Mouse (Mus musculus) inflammation-experienced regulatory T-cells, adult 6 months (primary cell): ENCODE data around the gene Olfr63. TPM values are rescaled to one million over a fixed set of nuclear protein-coding genes. Genes with fewer than 3 reads are reported as not detected.
"Not testable (repeated sequence)": the region's sequence is repeated elsewhere in the genome, so short reads cannot be mapped to it uniquely, and the experiment has no call there.

Experiments
- ATAC-seq: one replicate; pipeline ENCODE4 v1.8.0; 2017
- polyA plus RNA-seq, 3 experiments: library from polyadenylated mRNA; unstranded; fragments of 100-300 nt; shearing (Covaris generic); gene quantifications; one replicate each; pipeline ENCODE4 v1.2.1; 2017

Gene Olfr63
- polyA plus RNA-seq, result under 1 TPM in 1 of 3 experiments, not detected in 2; 0.08 TPM

GRCm38 (mm10) chr17:33264376-33264775 is at the start of gene Olfr63:
Gene Olfr63, plus strand, starts transcription at chr17:33264676.
- ATAC-seq, result no peak

GRCm38 (mm10) chr17:33221590-33221989 is 42.9 kb upstream of the Olfr63 start, which contains the start of gene Olfr1564:
Gene Olfr1564, minus strand, starts transcription at chr17:33221690.
- ATAC-seq, result no peak

GRCm38 (mm10) chr17:33236646-33237045 is 27.8 kb upstream of the Olfr63 start:
- ATAC-seq, result not testable (repeated sequence)

GRCm38 (mm10) chr17:33254530-33255318 is 9.8 kb upstream of the Olfr63 start, which contains the start of gene Zfp955a:
Gene Zfp955a, minus strand, starts transcription at chr17:33255145.
- ATAC-seq, result peak; percentile 99

GRCm38 (mm10) chr17:33255319-33255657 is 9.2 kb upstream of the Olfr63 start:
- ATAC-seq, result not testable (repeated sequence)

GRCm38 (mm10) chr17:33268907-33269306 is 4.4 kb downstream of the Olfr63 start:
- no peak for ATAC-seq

- ATAC-seq, result peak; percentile 99
Observed at GRCm38 (mm10) chr17:33289039-33289875, 24.8 kb downstream of the Olfr63 start, which contains the start of gene Zfp955b. Gene Zfp955b, plus strand, starts transcription at chr17:33289544.

GRCm38 (mm10) chr17:33289876-33290149 is 25.3 kb downstream of the Olfr63 start:
- peak; percentile 29 for ATAC-seq

Other genes starting within 250 kb of the Olfr63 start
- 10 to 100 TPM in 1 of 3 experiments, 1 to 10 TPM in 2; 8.7 to 11.9 (median 8.9) TPM for gene Zfp763, start 231.3 kb upstream of the Olfr63 start, polyA plus RNA-seq
- not detected for gene 4921501E09Rik, start 196.6 kb upstream of the Olfr63 start, polyA plus RNA-seq
- 1 to 10 TPM; 6.0 to 7.3 (median 6.3) TPM for gene Zfp563, start 175.4 kb upstream of the Olfr63 start, polyA plus RNA-seq
- gene Morc2b, start 125.0 kb upstream of the Olfr63 start, polyA plus RNA-seq, result not detected
- not detected for gene Olfr55, start 96.2 kb upstream of the Olfr63 start, polyA plus RNA-seq
- gene Olfr239, start 73.4 kb upstream of the Olfr63 start, polyA plus RNA-seq, result not detected
- gene Olfr1564, start 43.0 kb upstream of the Olfr63 start, polyA plus RNA-seq, result not detected
- gene Zfp955a, start 9.5 kb upstream of the Olfr63 start, polyA plus RNA-seq, result 10 to 100 TPM; 10.7 to 15.6 (median 14.2) TPM
- 10 to 100 TPM in 2 of 3 experiments, 1 to 10 TPM in 1; 5.2 to 12.7 (median 10.7) TPM for gene Zfp955b, start 24.9 kb downstream of the Olfr63 start, polyA plus RNA-seq
- gene Zfp81, start 94.2 kb downstream of the Olfr63 start, polyA plus RNA-seq, result 10 to 100 TPM in 2 of 3 experiments, 1 to 10 TPM in 1; 8.2 to 15.8 (median 11.6) TPM
- gene Zfp101, start 130.0 kb downstream of the Olfr63 start, polyA plus RNA-seq, result 10 to 100 TPM; 11.3 to 14.5 (median 12.9) TPM
- not detected for gene Actl9, start 168.2 kb downstream of the Olfr63 start, polyA plus RNA-seq